Mouse (Mus musculus): Measurements from ENCODE around the gene Kcnj6. TPM values are rescaled to one million over a fixed set of nuclear protein-coding genes. Genes with fewer than 3 reads are reported as not detected.

Gene Kcnj6
- polyA plus RNA-seq, 2 experiments = 0.03 TPM; not detected in 1

DNA sequence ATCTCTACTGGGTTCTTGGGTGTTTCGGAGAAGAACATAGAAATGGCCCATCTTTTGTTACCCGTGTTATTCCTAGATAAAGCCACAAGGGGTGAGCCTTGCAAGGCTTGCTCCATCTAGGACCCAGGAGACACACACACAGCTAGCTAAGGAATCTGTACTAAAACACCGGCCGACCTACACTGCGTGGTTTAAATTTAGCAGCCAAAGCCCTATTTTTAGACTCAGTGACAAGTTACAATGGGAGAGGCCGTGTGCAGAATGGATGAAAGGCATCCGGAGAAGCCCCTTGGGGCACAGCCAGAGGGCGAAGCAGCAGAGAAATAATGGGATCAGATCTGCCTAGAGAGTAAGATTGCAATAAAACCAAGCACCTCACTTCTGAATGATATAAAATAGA lies 232.4 kb downstream of the Kcnj6 start:
- H3K9ac ChIP-seq (ENCODE audit: low read depth, low read length, severe bottlenecking) = no peak overlapping the region
- ATAC-seq (ENCODE audit: low FRiP score, low read depth) = peak; percentile 62; the same call in 1 of the 2 replicates
- peak; percentile 30 for DNase-seq (ENCODE audit: low spot score)
- H3K4me2 ChIP-seq (replicated peaks; ENCODE audit: low read depth, low read length, severe bottlenecking) = no peak overlapping the region
- H3K4me1 ChIP-seq (ENCODE audit: control insufficient read depth, insufficient read depth, low read length) = peaks cover 2% of the 10 kb centered on the region; the same call in 1 of the 2 replicates
- H3K36me3 ChIP-seq (ENCODE audit: control insufficient read depth, insufficient read depth, low read length) = no peaks in the 10 kb centered on the region
- H3K4me3 ChIP-seq (replicated peaks; ENCODE audit: low read length) = no peak overlapping the region
- TF ChIP-seq POLR2A (IDR thresholded peaks at IDR 0.05; ENCODE audit: borderline replicate concordance, extremely low read depth, insufficient read depth, insufficient read length) = no peak
- WGBS = 42% methylated on average over 8 of the region's 8 CpGs
- H3K27ac ChIP-seq (replicated peaks; ENCODE audit: low read depth, low read length) = no peak overlapping the region
- no peaks in the 10 kb centered on the region for H3K27me3 ChIP-seq (ENCODE audit: control insufficient read depth, insufficient read depth, low read length)
- no peaks in the 10 kb centered on the region for H3K9me3 ChIP-seq (ENCODE audit: control insufficient read depth, low read length)

GRCm38 (mm10) chr16:94760732-94761131 lies 236.8 kb downstream of the Kcnj6 start:
- peaks cover 5% of the 10 kb centered on the region; the same call in 1 of the 2 replicates for H3K4me1 ChIP-seq (ENCODE audit: control insufficient read depth, insufficient read depth, low read length)

GRCm38 (mm10) chr16:94759761-94760160 lies 237.7 kb downstream of the Kcnj6 start:
- Histone ChIP-seq H3K36me3 (ENCODE audit: control insufficient read depth, insufficient read depth, low read length) (no peaks in the 10 kb centered on the region), H3K4me2 (replicated peaks; ENCODE audit: low read depth, low read length, severe bottlenecking) (no peak overlapping the region), H3K9ac (ENCODE audit: low read depth, low read length, severe bottlenecking) (no peak overlapping the region), H3K27me3 (ENCODE audit: control insufficient read depth, insufficient read depth, low read length) (no peaks in the 10 kb centered on the region), H3K9me3 (ENCODE audit: control insufficient read depth, low read length) (no peaks in the 10 kb centered on the region), H3K4me1 (ENCODE audit: control insufficient read depth, insufficient read depth, low read length) (peaks cover 3% of the 10 kb centered on the region; the same call in 1 of the 2 replicates), H3K4me3 (replicated peaks; ENCODE audit: low read length) (no peak overlapping the region), H3K27ac (replicated peaks; ENCODE audit: low read depth, low read length) (no peak overlapping the region)
- no peak for DNase-seq (ENCODE audit: low spot score)
- TF ChIP-seq POLR2A (IDR thresholded peaks at IDR 0.05; ENCODE audit: borderline replicate concordance, extremely low read depth, insufficient read depth, insufficient read length) = no peak
- WGBS = 82% methylated on average over 5 of the region's 5 CpGs
- no peak for ATAC-seq (ENCODE audit: low FRiP score, low read depth)

More at GRCm38 (mm10) chr16:94760732-94761131, 236.8 kb downstream of the Kcnj6 start:
- Histone ChIP-seq H3K36me3 (ENCODE audit: control insufficient read depth, insufficient read depth, low read length) (no peaks in the 10 kb centered on the region), H3K4me2 (replicated peaks; ENCODE audit: low read depth, low read length, severe bottlenecking) (no peak overlapping the region), H3K4me3 (replicated peaks; ENCODE audit: low read length) (no peak overlapping the region), H3K27ac (replicated peaks; ENCODE audit: low read depth, low read length) (no peak overlapping the region), H3K9ac (ENCODE audit: low read depth, low read length, severe bottlenecking) (no peak overlapping the region), H3K27me3 (ENCODE audit: control insufficient read depth, insufficient read depth, low read length) (no peaks in the 10 kb centered on the region), H3K9me3 (ENCODE audit: control insufficient read depth, low read length) (no peaks in the 10 kb centered on the region)
- TF ChIP-seq POLR2A (IDR thresholded peaks at IDR 0.05; ENCODE audit: borderline replicate concordance, extremely low read depth, insufficient read depth, insufficient read length) = no peak
- 47% methylated on average over 9 of the region's 11 CpGs for WGBS
- ATAC-seq (ENCODE audit: low FRiP score, low read depth) = no peak
- no peak for DNase-seq (ENCODE audit: low spot score)

- Histone ChIP-seq H3K4me1 (ENCODE audit: control insufficient read depth, insufficient read depth, low read length) (peaks cover 3% of the 10 kb centered on the region; the same call in 1 of the 2 replicates), H3K9ac (ENCODE audit: low read depth, low read length, severe bottlenecking) (no peak overlapping the region), H3K36me3 (ENCODE audit: control insufficient read depth, insufficient read depth, low read length) (no peaks in the 10 kb centered on the region), H3K4me3 (replicated peaks; ENCODE audit: low read length) (no peak overlapping the region), H3K4me2 (replicated peaks; ENCODE audit: low read depth, low read length, severe bottlenecking) (no peak overlapping the region), H3K27ac (replicated peaks; ENCODE audit: low read depth, low read length) (no peak overlapping the region), H3K27me3 (ENCODE audit: control insufficient read depth, insufficient read depth, low read length) (no peaks in the 10 kb centered on the region), H3K9me3 (ENCODE audit: control insufficient read depth, low read length) (no peaks in the 10 kb centered on the region)
- 65% methylated on average over 3 of the region's 3 CpGs for WGBS
- ATAC-seq (ENCODE audit: low FRiP score, low read depth) (no peak), DNase-seq (ENCODE audit: low spot score) (no peak)
- TF ChIP-seq POLR2A (IDR thresholded peaks at IDR 0.05; ENCODE audit: borderline replicate concordance, extremely low read depth, insufficient read depth, insufficient read length) = no peak
These were observed 238.9 kb downstream of the Kcnj6 start for GRCm38 (mm10) chr16:94758606-94759005.

GRCm38 (mm10) chr16:94756352-94756751 lies 241.1 kb downstream of the Kcnj6 start:
- no peak for ATAC-seq (ENCODE audit: low FRiP score, low read depth)
- no peak for TF ChIP-seq POLR2A (IDR thresholded peaks at IDR 0.05; ENCODE audit: borderline replicate concordance, extremely low read depth, insufficient read depth, insufficient read length)

More at GRCm38 (mm10) chr16:94756352-94756751, 241.1 kb downstream of the Kcnj6 start:
- no peak for DNase-seq (ENCODE audit: low spot score)
- Histone ChIP-seq H3K4me3 (replicated peaks; ENCODE audit: low read length) (no peak overlapping the region), H3K27me3 (ENCODE audit: control insufficient read depth, insufficient read depth, low read length) (no peaks in the 10 kb centered on the region), H3K9me3 (ENCODE audit: control insufficient read depth, low read length) (no peaks in the 10 kb centered on the region), H3K36me3 (ENCODE audit: control insufficient read depth, insufficient read depth, low read length) (no peaks in the 10 kb centered on the region), H3K9ac (ENCODE audit: low read depth, low read length, severe bottlenecking) (no peak overlapping the region), H3K4me2 (replicated peaks; ENCODE audit: low read depth, low read length, severe bottlenecking) (no peak overlapping the region), H3K27ac (replicated peaks; ENCODE audit: low read depth, low read length) (no peak overlapping the region), H3K4me1 (ENCODE audit: control insufficient read depth, insufficient read depth, low read length) (peaks cover 3% of the 10 kb centered on the region; the same call in 1 of the 2 replicates)
- 53% methylated on average over 6 of the region's 6 CpGs for WGBS
